Mouse (Mus musculus): Measurements from ENCODE around the gene Sirt1.

Gene Sirt1

GRCm38 (mm10) chr10:63313726-63314125 is 67.8 kb downstream of the Sirt1 start:
- DNase-seq, result no peak

- peak; percentile 77 for DNase-seq
These were observed 72.7 kb downstream of the Sirt1 start for GRCm38 (mm10) chr10:63308582-63309366.

- DNase-seq, result no peak
These were observed 79.1 kb downstream of the Sirt1 start for GRCm38 (mm10) chr10:63302356-63302755.

GRCm38 (mm10) chr10:63282846-63283245 is 98.7 kb downstream of the Sirt1 start:
- DNase-seq, result no peak

GRCm38 (mm10) chr10:63282417-63282816 is 99.1 kb downstream of the Sirt1 start:
- DNase-seq, result no peak

GRCm38 (mm10) chr10:63279851-63280250 is 101.7 kb downstream of the Sirt1 start:
- DNase-seq, result no peak

GRCm38 (mm10) chr10:63277010-63277409 is 104.5 kb downstream of the Sirt1 start:
- no peak for DNase-seq

- no peak for DNase-seq
These were observed 108.6 kb downstream of the Sirt1 start for GRCm38 (mm10) chr10:63272868-63273267.

GRCm38 (mm10) chr10:63272401-63272800 is 109.1 kb downstream of the Sirt1 start:
- no peak for DNase-seq

Data from right cerebral cortex, postnatal 25 days (tissue).